Mouse (Mus musculus) frontal cortex, postnatal 36 days (tissue): ENCODE results near the gene Fcer1g.

Source experiments
- DNase-seq, 2 experiments: peaks; one replicate each; pipeline ENCODE4 v3.0.0; 2022; ENCODE audit warnings: low spot score in 2 of 2

Fcer1g gene

DNA sequence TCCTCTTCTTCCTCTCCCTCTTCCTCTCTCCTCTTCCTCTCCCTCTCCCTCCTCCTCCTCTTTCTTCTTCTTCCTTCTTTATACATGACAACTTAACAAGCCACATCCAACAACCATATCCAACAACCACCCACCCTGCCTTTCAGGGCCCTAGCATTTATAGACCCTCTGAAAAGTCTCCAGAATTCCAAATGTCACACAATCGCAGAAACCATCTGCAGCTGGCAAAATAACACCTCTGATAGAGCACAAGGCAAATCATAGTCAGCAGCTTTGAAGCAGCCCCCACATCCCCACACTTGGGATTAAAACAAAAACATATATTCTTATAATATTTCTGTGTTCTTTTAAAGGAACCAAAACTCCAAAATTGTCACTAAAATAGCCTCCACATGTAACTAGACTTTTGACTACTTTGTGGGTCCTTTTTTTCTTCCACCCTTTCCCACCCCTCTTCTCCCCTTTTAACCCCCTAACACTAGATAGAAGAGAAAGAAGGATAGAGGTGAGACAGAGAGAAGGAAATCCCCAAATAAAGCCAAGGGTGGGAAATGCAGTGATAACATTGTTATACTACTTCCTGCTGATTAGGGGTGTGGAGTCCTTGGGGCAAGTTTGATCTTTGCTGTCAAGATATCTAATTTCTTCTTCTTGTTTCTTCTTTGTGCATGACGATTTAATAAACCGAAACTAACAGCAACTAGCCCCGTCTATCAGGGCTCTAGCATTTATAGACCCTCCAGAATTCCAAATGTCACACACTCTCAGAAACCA is 32.0 kb upstream of the Fcer1g start:
- peak in 1 of 2 experiments; percentile 71 for DNase-seq

DNA sequence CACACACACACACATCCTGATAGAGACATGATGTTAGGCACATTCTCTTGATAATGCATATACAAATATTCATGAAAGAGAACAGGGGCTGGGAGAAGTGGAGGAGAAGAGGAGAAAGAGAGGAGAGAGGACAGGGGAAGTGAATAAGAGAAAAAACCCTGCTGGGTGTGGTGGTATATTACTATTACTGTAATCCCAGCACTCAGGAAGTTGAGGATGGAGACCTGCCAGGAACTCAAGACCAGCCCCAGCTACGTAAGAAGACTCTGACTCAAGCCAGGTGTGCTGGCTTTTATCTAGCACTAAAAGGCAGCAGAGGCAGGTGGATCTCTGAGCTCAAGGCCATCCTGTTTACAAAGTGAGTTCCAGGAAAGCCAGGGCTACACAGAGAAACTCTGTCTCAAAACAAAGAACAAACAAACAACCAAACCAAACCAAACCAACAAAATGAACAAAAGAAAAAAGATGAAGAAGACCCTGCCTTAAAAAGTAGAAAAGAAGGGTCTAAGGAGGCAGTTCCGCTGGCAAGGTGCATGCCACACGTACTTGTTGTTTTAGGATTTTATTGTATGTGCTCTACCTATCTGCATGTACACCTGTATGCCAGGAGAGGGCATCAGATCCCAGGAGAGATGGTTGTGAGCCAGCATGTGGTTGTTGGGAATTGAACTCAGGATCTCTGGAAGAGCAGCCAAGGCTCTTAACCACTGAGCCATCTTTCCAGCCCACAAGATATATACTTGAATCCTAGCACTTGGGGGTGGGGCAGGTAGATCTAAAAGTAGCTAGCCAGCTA is 29.7 kb upstream of the Fcer1g start:
- DNase-seq, result no peak

DNA sequence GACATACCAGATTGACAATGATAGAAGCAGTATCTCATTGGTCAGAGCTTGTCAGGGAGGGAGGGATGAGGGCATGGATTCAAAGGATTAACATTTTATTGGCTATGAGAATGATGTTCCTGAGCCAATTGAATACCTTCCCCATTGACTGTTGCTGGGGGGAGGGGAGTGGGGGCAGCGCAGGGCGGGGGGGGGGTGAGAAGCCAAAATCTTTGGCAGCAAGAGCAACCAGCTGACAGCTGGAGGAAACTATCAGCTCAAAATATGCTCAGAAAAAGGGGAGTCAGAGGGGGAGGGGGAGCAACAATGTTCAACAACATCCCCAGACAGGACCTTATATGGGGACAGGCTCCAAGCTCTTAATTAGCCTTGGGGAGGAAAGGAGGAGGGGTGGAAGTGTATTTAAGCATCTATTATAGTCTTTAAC is 29.0 kb upstream of the Fcer1g start:
- DNase-seq, result peak in 1 of 2 experiments; percentile 54

DNA sequence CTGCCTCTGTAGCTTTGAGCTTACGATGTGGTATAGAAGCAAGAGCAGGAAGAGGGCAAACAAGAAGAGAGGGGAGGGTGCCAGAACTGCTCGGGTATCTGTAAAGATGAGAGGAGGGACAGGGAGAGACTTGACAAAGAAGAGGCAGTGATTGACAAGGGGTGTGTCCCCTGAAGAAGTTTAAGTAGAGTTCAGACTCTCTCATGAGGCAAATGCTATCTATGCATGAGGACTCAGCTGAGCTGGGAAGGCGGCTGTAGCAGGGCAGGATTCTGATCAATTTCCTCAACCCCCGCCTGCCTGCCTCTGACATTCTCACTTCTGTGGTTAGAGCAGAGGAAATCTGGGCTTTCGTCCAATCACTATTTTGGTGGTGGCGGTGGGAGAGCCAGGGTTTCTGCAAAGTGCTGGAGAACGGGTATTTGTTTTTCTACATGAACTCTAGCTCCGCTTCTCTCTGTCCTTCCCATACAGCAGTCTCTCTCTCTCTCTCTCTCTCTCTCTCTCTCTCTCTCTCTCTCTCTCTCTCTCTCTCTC is 28.5 kb upstream of the Fcer1g start:
- DNase-seq, result peak; percentile 85 to 92

DNA sequence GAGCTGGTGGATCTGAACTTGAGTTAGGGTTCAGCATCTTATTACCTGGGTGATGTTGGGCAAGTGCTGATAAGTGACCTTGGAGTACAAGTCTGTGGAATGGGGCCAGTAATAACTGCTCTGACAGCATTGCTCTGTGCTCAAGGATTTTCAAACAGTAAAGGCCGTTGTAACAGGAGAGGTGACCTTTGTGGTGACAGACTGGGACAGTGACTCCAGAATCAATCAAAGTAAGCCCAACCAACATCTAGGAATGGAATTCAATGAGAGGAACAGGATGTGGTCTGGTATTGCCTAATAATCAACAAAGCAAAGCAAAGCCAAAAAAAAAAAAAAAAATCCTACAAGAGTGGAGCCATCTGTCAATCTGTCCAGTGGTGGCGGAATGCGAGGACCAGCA is 26.2 kb upstream of the Fcer1g start:
- DNase-seq, result no peak

DNA sequence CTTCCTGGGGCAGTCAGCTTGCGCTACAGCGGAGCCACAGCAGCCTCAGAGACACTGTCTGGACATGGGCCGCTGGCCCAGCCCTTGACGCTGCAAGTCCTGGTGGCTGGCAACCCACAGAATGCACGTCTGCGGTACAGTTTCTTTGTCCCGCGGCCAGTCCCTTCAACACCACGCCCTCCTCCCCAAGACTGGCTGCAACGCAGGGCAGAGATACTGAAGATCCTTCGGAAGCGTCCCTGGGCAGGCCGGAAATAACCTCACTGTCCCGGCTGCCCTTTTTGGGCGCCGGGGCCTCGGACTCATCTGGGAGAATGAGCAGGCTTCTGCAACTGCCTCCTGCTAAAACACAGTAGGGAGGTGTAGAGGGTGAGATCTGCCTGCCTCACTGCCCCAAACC is 24.8 kb upstream of the Fcer1g start:
- no peak for DNase-seq

DNA sequence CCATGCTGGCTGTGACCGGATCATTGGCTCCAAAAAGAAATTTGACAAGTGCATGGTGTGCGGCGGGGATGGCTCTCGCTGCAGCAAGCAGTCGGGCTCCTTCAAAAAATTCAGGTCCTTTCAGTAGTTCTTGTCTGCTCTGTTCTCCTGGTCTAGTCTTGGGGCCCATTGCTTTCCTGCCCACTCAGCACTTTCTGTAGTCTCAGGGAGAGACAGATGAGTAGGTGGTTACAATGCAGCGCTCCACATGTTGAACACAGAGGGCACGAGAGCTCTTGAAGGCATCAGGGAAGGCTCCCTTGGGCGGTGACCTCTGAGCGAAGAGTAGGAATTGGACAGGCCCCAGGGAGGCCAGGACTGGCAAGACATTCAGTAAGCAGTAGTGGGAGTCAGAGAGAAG is 23.6 kb upstream of the Fcer1g start:
- no peak for DNase-seq

DNA sequence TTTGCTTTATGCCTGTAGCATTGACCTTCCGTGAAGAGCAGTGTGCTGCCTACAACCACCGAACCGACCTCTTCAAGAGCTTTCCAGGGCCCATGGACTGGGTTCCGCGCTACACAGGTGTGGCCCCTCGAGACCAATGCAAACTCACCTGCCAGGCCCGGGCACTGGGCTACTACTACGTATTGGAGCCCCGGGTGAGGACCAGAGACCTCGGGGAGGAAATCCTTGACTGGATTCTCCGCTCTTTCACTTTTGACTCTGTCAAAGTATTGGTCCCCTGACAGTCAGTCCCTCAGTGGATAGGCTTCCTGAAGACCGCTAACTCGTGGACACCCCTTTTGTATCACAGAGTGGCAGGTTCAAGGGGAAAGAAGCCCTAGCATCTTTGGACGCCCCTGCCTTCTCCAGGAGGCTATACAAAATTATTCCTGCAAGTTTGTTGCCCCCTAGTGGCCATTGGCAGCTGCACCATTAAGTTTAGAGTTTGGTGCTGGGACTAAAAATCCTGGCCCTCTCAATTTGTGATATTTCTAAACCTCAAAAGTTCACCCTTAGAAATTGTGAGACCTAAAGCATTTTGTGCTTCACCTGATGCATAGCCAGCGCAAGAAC is 22.9 kb upstream of the Fcer1g start:
- peak; percentile 61 to 69 for DNase-seq

DNA sequence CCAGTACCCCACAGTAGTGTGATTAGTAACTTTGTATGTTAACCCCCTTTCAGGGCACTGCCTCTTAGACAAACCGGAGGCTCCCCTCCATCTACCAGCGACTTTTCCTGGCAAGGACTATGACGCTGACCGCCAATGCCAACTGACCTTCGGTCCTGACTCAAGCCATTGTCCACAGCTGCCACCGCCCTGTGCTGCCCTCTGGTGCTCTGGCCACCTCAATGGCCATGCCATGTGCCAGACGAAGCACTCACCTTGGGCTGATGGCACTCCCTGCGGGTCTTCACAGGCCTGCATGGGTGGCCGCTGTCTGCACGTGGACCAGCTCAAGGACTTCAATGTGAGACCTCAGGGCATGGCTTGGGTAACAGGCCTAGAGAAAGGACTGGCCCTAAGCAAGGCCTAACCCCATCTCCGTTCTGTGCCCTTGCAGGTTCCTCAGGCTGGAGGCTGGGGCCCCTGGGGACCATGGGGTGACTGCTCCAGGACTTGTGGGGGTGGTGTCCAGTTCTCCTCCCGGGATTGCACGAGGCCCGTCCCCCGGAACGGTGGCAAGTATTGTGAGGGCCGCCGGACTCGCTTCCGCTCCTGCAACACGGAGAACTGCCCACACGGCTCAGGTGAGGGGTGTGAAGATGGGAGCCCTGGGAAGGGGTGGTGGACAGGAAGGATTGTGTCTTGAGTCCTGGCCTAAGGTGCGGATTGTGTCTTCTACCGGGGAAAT is 22.1 kb upstream of the Fcer1g start:
- no peak for DNase-seq

DNA sequence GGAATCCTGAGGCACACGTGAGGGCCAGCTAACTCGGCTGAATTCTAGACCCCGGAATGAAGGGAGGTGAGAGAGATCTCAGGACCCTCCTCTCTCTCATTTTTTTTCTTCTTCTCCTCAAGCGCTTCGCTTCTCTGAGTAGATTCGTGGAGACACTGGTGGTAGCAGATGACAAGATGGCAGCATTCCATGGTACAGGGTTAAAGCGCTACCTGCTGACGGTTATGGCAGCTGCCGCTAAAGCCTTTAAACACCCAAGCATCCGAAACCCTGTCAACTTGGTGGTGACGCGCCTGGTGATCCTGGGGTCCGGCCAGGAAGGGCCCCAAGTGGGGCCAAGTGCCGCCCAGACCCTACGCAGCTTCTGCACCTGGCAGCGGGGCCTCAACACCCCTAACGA is 18.2 kb upstream of the Fcer1g start:
- no peak for DNase-seq

DNA sequence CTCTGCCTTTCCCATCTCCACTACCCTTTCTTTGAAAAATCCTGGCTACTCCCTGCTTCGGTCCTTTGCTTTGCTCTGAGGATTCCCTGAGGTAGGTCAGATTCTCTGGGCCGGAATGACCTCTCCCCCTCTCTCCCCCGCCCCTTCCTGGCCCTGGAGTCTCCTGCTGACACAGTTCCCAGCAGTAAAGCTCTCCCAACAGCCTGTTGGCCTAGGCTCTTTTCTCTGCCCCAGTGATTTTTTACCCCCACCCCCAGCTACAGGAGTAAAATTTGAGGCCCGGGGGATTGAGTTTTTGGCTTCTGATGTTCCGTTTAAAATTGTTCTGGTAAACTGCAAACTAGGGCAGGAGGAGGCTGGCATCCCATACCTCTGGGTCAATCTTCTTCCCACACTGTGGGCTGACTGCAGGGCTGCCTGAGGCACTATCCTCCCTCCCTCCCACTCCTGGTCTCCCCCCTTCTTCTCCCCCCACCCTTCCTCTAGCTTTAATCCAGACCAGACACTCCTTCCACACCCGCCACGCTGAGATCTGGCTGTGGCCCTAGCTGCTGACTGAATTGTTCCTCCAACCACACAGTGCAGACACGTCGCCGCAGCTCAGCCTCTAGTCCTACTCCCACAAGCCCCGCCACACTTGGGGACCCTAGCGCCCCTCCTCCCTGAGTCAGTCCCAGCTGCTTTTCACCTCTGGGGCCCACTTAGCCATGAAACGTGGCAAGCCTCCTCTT is 17.6 kb upstream of the Fcer1g start:
- DNase-seq, result no peak

DNA sequence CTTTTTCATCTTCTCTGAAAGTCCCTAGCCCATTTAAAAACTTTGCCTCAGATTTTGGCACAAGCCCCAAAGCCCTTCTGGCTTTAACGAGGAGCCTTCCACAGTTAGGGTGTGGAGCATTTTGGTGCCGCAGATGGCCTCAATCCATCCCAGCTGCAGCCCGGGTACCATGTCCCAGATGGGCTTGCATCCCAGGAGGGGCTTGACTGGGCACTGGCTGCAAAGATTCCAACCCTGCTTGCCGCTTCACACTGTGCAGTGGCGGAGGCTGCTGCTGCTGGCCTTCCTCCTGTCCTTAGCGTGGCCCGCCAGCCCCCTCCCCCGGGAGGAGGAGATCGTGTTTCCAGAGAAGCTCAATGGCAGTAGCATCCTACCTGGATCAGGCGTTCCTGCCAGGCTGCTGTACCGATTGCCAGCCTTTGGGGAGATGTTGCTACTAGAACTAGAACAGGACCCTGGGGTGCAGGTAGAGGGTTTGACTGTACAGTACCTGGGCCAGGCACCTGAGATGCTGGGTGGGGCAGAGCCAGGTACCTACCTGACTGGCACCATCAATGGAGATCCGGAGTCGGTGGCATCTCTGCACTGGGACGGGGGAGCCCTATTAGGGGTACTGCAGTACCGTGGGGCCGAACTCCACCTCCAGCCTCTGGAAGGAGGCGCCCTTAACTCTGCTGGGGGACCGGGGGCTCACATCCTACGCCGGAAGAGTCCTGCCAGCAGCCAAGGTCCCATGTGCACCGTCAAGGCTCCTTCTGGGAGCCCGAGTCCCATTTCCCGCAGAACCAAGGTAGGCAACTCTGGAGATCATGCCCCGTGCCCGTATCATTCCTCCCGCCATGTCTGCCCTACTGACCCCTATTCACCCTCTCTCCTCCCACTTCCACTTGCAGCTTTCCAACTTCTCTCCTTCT is 16.8 kb upstream of the Fcer1g start, which contains the start of gene Ndufs2:
TSS of gene Ndufs2 (minus strand) at position 709 of the 914 bp plus-strand sequence.
- DNase-seq, result no peak

DNA sequence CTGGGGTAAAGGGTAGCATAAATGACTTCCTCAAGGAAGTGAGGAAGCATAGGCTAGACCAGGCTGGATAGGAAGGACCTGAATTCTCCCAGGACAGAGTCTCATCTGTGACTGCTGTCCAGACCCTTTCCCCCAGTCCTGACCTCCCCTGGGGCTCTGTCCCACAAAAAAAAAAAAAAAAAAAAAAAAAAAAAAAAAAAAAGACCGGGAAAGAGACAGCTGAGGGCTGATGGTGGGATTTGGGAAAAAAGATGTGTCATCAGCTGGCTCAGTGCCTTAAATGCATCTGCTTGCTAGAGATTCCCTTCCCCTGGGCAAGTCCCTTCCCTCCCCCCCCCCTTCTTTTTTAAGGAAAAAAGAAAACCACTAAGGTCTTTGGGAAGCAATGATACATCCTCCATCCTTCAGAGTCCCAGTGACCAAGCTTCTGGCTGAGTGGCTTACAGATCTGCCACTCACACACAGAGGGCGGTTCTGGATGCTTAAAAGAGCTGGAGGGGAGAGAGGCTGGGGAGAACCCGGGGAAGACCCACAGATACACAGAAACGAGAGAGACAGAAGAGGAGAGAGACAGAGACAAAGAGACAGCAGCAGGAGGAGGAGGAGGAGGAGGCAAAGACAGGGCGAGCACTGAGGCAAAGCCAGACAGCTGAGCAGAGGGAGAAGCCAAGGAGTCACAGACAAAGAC is 15.9 kb upstream of the Fcer1g start, which contains the start of gene Adamts4:
TSS of gene Adamts4 (plus strand) at position 509 of the 688 bp plus-strand sequence.
- DNase-seq, result peak in 1 of 2 experiments; percentile 61

DNA sequence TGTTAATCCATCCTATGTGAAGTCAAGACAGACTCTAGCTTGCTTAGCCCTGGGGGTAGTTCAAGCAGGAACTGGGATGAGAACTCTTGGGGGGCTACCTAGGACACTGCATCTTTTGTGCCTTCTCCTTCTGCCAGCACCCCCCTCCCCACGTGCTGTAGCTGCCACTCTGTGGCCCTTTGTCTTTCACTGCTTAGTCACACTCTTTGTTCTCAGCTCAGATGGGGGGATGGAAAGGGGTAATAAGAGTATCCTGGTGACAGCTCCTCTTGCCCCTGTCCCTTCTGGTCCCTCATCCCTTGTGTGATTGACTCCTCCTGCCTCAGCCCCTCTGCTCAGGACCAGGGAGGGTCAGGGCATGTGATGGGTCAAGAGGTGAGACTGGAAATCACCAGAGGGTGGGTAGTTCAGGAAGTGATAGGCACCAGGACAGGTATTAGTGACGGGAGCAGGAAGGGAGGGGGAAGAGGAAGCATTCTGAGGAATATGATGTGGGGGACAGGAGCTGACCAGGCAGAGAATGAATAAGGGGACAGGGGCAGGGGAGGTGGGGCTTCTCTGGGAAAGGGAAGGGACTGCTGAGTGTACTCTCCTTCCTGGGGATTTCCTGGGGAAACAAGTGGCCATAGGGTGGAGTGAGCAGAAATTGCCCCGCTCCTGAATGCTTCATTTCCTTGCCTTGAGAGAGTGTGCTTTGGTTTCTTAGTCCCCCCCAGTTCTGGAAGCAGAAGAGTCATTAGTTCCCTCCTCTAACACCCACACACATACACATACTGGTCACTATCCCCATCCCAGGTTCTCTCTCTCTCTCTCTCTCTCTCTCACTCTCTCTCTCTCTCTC is 14.4 kb upstream of the Fcer1g start:
- DNase-seq, result no peak

DNA sequence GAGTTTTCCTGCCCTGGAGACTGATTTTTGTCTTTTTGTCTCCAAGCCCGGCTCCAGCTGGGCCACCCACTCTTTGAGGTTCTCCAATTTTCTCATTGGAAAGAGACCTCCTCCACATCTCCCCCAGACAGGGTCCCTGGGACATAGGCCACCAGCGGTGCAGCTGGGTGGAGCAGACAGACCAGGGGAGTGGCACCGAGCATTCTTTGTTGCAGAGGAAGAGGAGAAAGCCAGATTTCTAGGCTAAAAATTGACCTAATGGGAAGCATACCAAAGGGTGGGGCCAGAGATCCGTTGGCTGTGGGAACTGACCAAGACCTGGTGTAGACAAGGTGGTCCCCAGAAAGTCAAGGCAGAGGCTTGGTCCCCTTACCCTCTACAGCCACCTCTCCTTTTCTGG is 13.8 kb upstream of the Fcer1g start:
- no peak for DNase-seq

DNA sequence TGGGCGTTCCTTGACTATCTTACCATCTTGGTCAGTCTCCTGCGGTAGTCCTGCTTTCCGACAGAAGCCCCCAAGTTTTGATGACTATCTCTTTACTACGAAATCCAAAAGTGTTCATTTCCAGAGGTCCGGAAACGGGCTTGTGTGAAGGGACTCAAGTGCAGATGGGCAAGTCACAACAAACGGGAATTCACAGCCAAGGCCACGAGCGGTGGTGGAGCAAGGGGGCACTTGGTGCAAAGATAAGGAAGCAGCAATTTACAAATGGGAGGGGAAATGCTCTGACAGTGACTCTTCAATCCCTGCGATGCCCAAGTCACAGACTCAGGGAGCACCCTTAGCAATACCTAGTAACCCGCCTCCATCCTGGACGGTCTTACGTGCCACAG is 13.3 kb upstream of the Fcer1g start:
- no peak for DNase-seq

DNA sequence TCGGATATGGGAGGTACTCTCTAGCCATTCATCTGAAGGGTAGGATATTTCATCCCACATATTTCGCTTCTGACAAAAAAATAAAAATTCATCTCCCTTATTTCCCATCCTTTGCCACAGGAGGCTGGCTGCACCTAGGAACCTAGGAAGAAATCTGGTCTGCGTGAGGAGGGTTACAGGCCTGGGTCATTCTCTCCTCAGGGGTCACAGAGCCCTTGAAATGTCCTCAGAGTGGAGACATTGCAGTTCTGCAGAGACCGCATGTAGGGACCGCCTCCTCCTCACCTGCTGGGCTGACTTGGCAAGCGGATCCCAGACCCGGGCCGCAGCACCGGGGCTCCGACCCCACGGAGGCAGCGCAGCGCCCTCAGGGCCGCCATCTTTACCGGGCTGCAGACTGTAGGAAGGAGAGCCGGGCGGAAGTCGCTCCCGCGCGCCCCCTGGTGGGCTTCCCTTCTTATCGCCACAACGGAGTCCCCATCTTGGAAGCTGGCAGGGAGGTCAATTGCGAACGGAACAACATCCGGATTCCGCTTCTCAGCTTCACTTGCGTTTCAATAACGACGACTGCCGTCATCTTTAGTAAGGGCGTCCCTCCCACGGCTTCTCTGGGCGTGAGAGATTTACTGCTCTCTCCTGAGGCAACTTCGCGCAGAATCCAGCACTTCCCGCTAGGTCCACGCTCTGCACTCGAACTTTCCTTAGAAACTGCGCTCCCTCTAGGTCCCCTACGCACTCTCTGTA is 12.7 kb upstream of the Fcer1g start:
- DNase-seq, result peak; percentile 96 to 98

DNA sequence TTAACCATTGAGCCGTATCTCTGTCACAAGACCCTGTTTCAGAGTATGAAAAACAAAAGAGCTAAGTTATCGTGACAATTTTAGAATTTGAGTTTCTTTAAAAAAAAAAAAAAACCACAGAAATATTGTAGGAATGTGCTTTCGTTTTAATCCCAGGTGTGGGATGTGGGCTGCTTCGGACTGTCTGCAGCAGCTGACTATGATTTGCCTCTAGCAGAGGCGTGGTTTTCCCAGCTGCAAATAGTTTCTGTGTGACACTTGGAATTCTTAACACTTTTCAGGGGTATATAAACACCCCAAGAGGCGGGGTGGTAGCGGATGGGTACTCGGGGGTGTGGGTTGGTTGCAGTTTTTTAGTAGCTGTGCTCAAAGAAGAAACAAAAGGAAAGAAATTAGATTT is 11.2 kb upstream of the Fcer1g start:
- no peak for DNase-seq
